Mouse (Mus musculus) heart, embryonic 10.5 days (tissue): ENCODE data around the gene Slc28a3. TPM values are rescaled to one million over a fixed set of nuclear protein-coding genes. Genes with fewer than 3 reads are reported as not detected.
A peak's percentile ranks its signal among the peaks of the same experiment; 100 is the strongest.

ENCODE experiments used
- DNase-seq: peaks from one replicate; pipeline ENCODE4 v3.0.0-alpha.2; 2017; ENCODE audit warnings: low spot score
- H3K27ac ChIP-seq: fragments of 300-500 bp; sonication (generic); 2 replicates; pipeline ENCODE4 v1.5.1; 2016; ENCODE audit warnings: mild to moderate bottlenecking
- H3K27me3 ChIP-seq: fragments of 300-500 bp; sonication (generic); 2 replicates; pipeline ENCODE4 v1.6.1; 2016; ENCODE audit warnings: mild to moderate bottlenecking; ENCODE audit not compliant: poor library complexity, insufficient read depth, severe bottlenecking
- H3K36me3 ChIP-seq: fragments of 300-500 bp; sonication (generic); 2 replicates; pipeline ENCODE4 v1.6.1; 2016; ENCODE audit warnings: mild to moderate bottlenecking, moderate library complexity
- H3K4me1 ChIP-seq: fragments of 300-500 bp; sonication (generic); 2 replicates; pipeline ENCODE4 v1.6.1; 2016; ENCODE audit warnings: mild to moderate bottlenecking
- H3K4me3 ChIP-seq: fragments of 300-500 bp; sonication (generic); 2 replicates; pipeline ENCODE4 v1.5.1; 2016; ENCODE audit warnings: mild to moderate bottlenecking, moderate library complexity
- H3K9me3 ChIP-seq: fragments of 300-500 bp; sonication (generic); 2 replicates; pipeline ENCODE4 v1.6.1; 2016; ENCODE audit warnings: mild to moderate bottlenecking, moderate library complexity
- WGBS: fragments of 180-500 bp; shearing (Covaris S2); methylation state at CpG from one replicate; pipeline ENCODE4 v1.1.7; 2016; 5-methylcytosine and 5-hydroxymethylcytosine counted together
- polyA plus RNA-seq: library from polyadenylated mRNA; unstranded; fragments of >200 nt; fragmentation: Nextera tagmentation; extraction: Ambion mirVana; gene quantifications from 2 replicates; pipeline ENCODE4 v1.2.1, GENCODE M21; 2016

Gene Slc28a3
- 0.05 TPM in 1 of 2 replicates, not detected in the other for polyA plus RNA-seq

- Histone ChIP-seq H3K36me3 (no peaks in the 10 kb centered on the region), H3K27me3 (peaks cover 43% of the 10 kb centered on the region; the same call in 1 of the 2 replicates), H3K4me1 (0 out of 2 replicates have a peak, but pooled peaks cover 6% of the 10 kb centered on the region), H3K4me3 (no peak within 1 kb of the TSS), H3K27ac (no peak within 1 kb of the TSS), H3K9me3 (no peaks in the 10 kb centered on the region)
- 14% methylated on average over 12 of the region's 12 CpGs for WGBS
- no peak for DNase-seq
These were observed at the start of gene Slc28a3 for GRCm38 (mm10) chr13:58610716-58611115. Gene Slc28a3, minus strand, starts transcription at chr13:58610877.

GRCm38 (mm10) chr13:58657987-58658386, 47.3 kb upstream of the Slc28a3 start:
- Histone ChIP-seq H3K4me3 (no peak overlapping the region), H3K4me1 (peaks cover 5% of the 10 kb centered on the region; the same call in 1 of the 2 replicates), H3K9me3 (no peaks in the 10 kb centered on the region), H3K27me3 (no peaks in the 10 kb centered on the region), H3K36me3 (no peaks in the 10 kb centered on the region), H3K27ac (no peak overlapping the region)
- 46% methylated on average over 9 of the region's 9 CpGs for WGBS
- no peak for DNase-seq

- Histone ChIP-seq H3K4me3 (no peak overlapping the region), H3K27me3 (no peaks in the 10 kb centered on the region), H3K4me1 (peaks cover 5% of the 10 kb centered on the region; the same call in 1 of the 2 replicates), H3K36me3 (no peaks in the 10 kb centered on the region), H3K9me3 (no peaks in the 10 kb centered on the region), H3K27ac (no peak overlapping the region)
- WGBS, result 81% methylated on average over 3 of the region's 3 CpGs
- no peak for DNase-seq
These were observed 46.2 kb upstream of the Slc28a3 start for GRCm38 (mm10) chr13:58656885-58657284.

- DNase-seq, result no peak
- 68% methylated on average over 10 of the region's 10 CpGs for WGBS
- no peak overlapping the region for H3K27ac ChIP-seq
- no peak overlapping the region for H3K4me3 ChIP-seq
- no peaks in the 10 kb centered on the region for H3K27me3 ChIP-seq
- no peaks in the 10 kb centered on the region for H3K36me3 ChIP-seq
- no peaks in the 10 kb centered on the region for H3K9me3 ChIP-seq
- H3K4me1 ChIP-seq, result peaks cover 5% of the 10 kb centered on the region; the same call in 1 of the 2 replicates
These were observed 44.9 kb upstream of the Slc28a3 start for GRCm38 (mm10) chr13:58655552-58655951.

- no peak for DNase-seq
- 15% methylated on average over 6 of the region's 6 CpGs for WGBS
- no peak overlapping the region for H3K4me3 ChIP-seq
These were observed 29.7 kb upstream of the Slc28a3 start for GRCm38 (mm10) chr13:58640330-58640729.

GRCm38 (mm10) chr13:58638950-58639349, 28.3 kb upstream of the Slc28a3 start:
- 57% methylated on average over 4 of the region's 4 CpGs for WGBS
- DNase-seq, result no peak
- Histone ChIP-seq H3K4me1 (no peaks in the 10 kb centered on the region), H3K27ac (no peak overlapping the region), H3K27me3 (peaks cover 10% of the 10 kb centered on the region; the same call in 1 of the 2 replicates), H3K4me3 (no peak overlapping the region), H3K9me3 (no peaks in the 10 kb centered on the region), H3K36me3 (no peaks in the 10 kb centered on the region)

More at GRCm38 (mm10) chr13:58640330-58640729, 29.7 kb upstream of the Slc28a3 start:
- Histone ChIP-seq H3K27ac (no peak overlapping the region), H3K27me3 (peaks cover 10% of the 10 kb centered on the region; the same call in 1 of the 2 replicates), H3K36me3 (no peaks in the 10 kb centered on the region), H3K4me1 (no peaks in the 10 kb centered on the region), H3K9me3 (no peaks in the 10 kb centered on the region)

GRCm38 (mm10) chr13:58637360-58638002, 26.8 kb upstream of the Slc28a3 start:
- H3K27me3 ChIP-seq, result peaks cover 10% of the 10 kb centered on the region
- WGBS, result 17% methylated on average over 13 of the region's 13 CpGs
- no peaks in the 10 kb centered on the region for H3K9me3 ChIP-seq
- DNase-seq, result no peak
- no peaks in the 10 kb centered on the region for H3K36me3 ChIP-seq
- H3K4me3 ChIP-seq, result no peak overlapping the region
- no peak overlapping the region for H3K27ac ChIP-seq
- peaks cover 6% of the 10 kb centered on the region for H3K4me1 ChIP-seq

- DNase-seq, result no peak
- Histone ChIP-seq H3K4me3 (peak overlapping the region; percentile 38; the same call in 1 of the 2 replicates), H3K27me3 (peaks cover 14% of the 10 kb centered on the region), H3K4me1 (peaks cover 17% of the 10 kb centered on the region), H3K27ac (no peak overlapping the region), H3K36me3 (no peaks in the 10 kb centered on the region), H3K9me3 (no peaks in the 10 kb centered on the region)
- 17% methylated on average over 4 of the region's 4 CpGs for WGBS
These were observed 23.2 kb upstream of the Slc28a3 start for GRCm38 (mm10) chr13:58633887-58634286.

- H3K9me3 ChIP-seq, result no peaks in the 10 kb centered on the region
- 40% methylated on average over 10 of the region's 10 CpGs for WGBS
- no peak overlapping the region for H3K27ac ChIP-seq
- no peaks in the 10 kb centered on the region for H3K36me3 ChIP-seq
- no peak overlapping the region for H3K4me3 ChIP-seq
- DNase-seq, result no peak
- H3K27me3 ChIP-seq, result peaks cover 5% of the 10 kb centered on the region
- peaks cover 17% of the 10 kb centered on the region for H3K4me1 ChIP-seq
These were observed 20.1 kb upstream of the Slc28a3 start for GRCm38 (mm10) chr13:58630756-58631155.

- WGBS, result 23% methylated on average over 13 of the region's 13 CpGs
- H3K9me3 ChIP-seq, result no peaks in the 10 kb centered on the region
- H3K4me3 ChIP-seq, result peak overlapping the region; percentile 42
- no peaks in the 10 kb centered on the region for H3K36me3 ChIP-seq
- H3K27ac ChIP-seq, result no peak overlapping the region
- H3K4me1 ChIP-seq, result peaks cover 17% of the 10 kb centered on the region
- DNase-seq, result no peak
- H3K27me3 ChIP-seq, result peaks cover 3% of the 10 kb centered on the region
These were observed 18.8 kb upstream of the Slc28a3 start for GRCm38 (mm10) chr13:58629365-58630050.

GRCm38 (mm10) chr13:58622647-58623046, 12.0 kb upstream of the Slc28a3 start:
- no peaks in the 10 kb centered on the region for H3K9me3 ChIP-seq
- no peak overlapping the region for H3K27ac ChIP-seq
- H3K36me3 ChIP-seq, result no peaks in the 10 kb centered on the region
- no peak for DNase-seq
- 39% methylated on average over 8 of the region's 8 CpGs for WGBS
- H3K4me1 ChIP-seq, result peaks cover 6% of the 10 kb centered on the region; the same call in 1 of the 2 replicates
- H3K27me3 ChIP-seq, result no peaks in the 10 kb centered on the region
- no peak overlapping the region for H3K4me3 ChIP-seq

- DNase-seq, result no peak
- no peaks in the 10 kb centered on the region for H3K9me3 ChIP-seq
- H3K4me1 ChIP-seq, result peaks cover 6% of the 10 kb centered on the region; the same call in 1 of the 2 replicates
- no peaks in the 10 kb centered on the region for H3K36me3 ChIP-seq
- 72% methylated on average over 5 of the region's 5 CpGs for WGBS
- no peak overlapping the region for H3K27ac ChIP-seq
- no peaks in the 10 kb centered on the region for H3K27me3 ChIP-seq
- H3K4me3 ChIP-seq, result no peak overlapping the region
These were observed 8.6 kb upstream of the Slc28a3 start for GRCm38 (mm10) chr13:58619301-58619700.

- DNase-seq, result no peak
- H3K36me3 ChIP-seq, result no peaks in the 10 kb centered on the region
- 0 out of 2 replicates have a peak, but pooled peaks cover 6% of the 10 kb centered on the region for H3K4me1 ChIP-seq
- H3K27ac ChIP-seq, result no peak overlapping the region
- H3K9me3 ChIP-seq, result no peaks in the 10 kb centered on the region
- no peak overlapping the region for H3K4me3 ChIP-seq
- peaks cover 43% of the 10 kb centered on the region; the same call in 1 of the 2 replicates for H3K27me3 ChIP-seq
- WGBS, result 26% methylated on average over 7 of the region's 7 CpGs
These were observed 618 bp downstream of the Slc28a3 start for GRCm38 (mm10) chr13:58610059-58610458.
